ENCODE assay signal across 8 mouse cellular contexts in genomic region chr4:120866211-120866610, GRCm38 (mm10). TPM values are rescaled to one million over a fixed set of nuclear protein-coding genes. Genes with fewer than 3 reads are reported as not detected.
DNase-seq lines count a peak whose midpoint lies in the region; ATAC-seq lines count a peak whose summit lies in the region.

No protein-coding gene starts in this region.

- H3K36me3 ChIP-seq in embryonic facial prominence, embryonic 11.5 days (replicated peaks; ENCODE audit: control insufficient read depth, insufficient read depth, low read depth, low read length), result no peaks in the 10 kb centered on the region
- H3K36me3 ChIP-seq in limb, embryonic 12.5 days, result no peaks in the 10 kb centered on the region
- no peaks in the 10 kb centered on the region for H3K36me3 ChIP-seq in stomach, embryonic 16.5 days (ENCODE audit: control insufficient read depth, insufficient read depth, low read length)

- no peak overlapping the region for H3K27ac ChIP-seq in embryonic facial prominence, embryonic 11.5 days (replicated peaks; ENCODE audit: low read depth, low read length)
- H3K27ac ChIP-seq in limb, embryonic 12.5 days, result no peak overlapping the region
- no peak overlapping the region for H3K27ac ChIP-seq in stomach, embryonic 16.5 days (ENCODE audit: low read length)

- no peaks in the 10 kb centered on the region for H3K9me3 ChIP-seq in embryonic facial prominence, embryonic 11.5 days (replicated peaks; ENCODE audit: control insufficient read depth, low read length)
- no peaks in the 10 kb centered on the region for H3K9me3 ChIP-seq in limb, embryonic 12.5 days
- H3K9me3 ChIP-seq in stomach, embryonic 16.5 days (replicated peaks; ENCODE audit: control insufficient read depth, low read length), result no peaks in the 10 kb centered on the region

- no peak overlapping the region for H3K4me3 ChIP-seq in embryonic facial prominence, embryonic 11.5 days (ENCODE audit: low read depth, low read length)
- no peak overlapping the region for H3K4me3 ChIP-seq in limb, embryonic 12.5 days (replicated peaks)
- H3K4me3 ChIP-seq in stomach, embryonic 16.5 days (replicated peaks; ENCODE audit: low read length), result no peak overlapping the region

- no peak overlapping the region for H3K9ac ChIP-seq in embryonic facial prominence, embryonic 11.5 days (replicated peaks; ENCODE audit: low read length)
- H3K9ac ChIP-seq in limb, embryonic 12.5 days (replicated peaks), result no peak overlapping the region
- no peak overlapping the region for H3K9ac ChIP-seq in stomach, embryonic 16.5 days (ENCODE audit: low read length)

- H3K4me1 ChIP-seq in embryonic facial prominence, embryonic 11.5 days (ENCODE audit: control insufficient read depth, insufficient read depth, low read length), result no peaks in the 10 kb centered on the region
- no peaks in the 10 kb centered on the region for H3K4me1 ChIP-seq in limb, embryonic 12.5 days (replicated peaks)
- H3K4me1 ChIP-seq in stomach, embryonic 16.5 days (ENCODE audit: control insufficient read depth, insufficient read depth, low read length), result no peaks in the 10 kb centered on the region

- WGBS in embryonic facial prominence, embryonic 11.5 days, result 3% methylated on average over 6 of the region's 6 CpGs
- under 1% methylated on average over 6 of the region's 6 CpGs for WGBS in limb, embryonic 12.5 days
- WGBS in stomach, embryonic 16.5 days, result 5% methylated on average over 6 of the region's 6 CpGs

- ATAC-seq in embryonic facial prominence, embryonic 11.5 days (replicated peaks; ENCODE audit: insufficient number of reproducible peaks, low FRiP score, low TSS enrichment, low read depth), result peak; percentile 77
- ATAC-seq in limb, embryonic 12.5 days (ENCODE audit: insufficient number of reproducible peaks, insufficient read depth, low FRiP score, low TSS enrichment, low read depth), result peak; percentile 71
- peak; percentile 30; the same call in 1 of the 2 replicates for ATAC-seq in stomach, embryonic 16.5 days (ENCODE audit: insufficient read depth, low FRiP score)

- DNase-seq in adrenal gland, postnatal 10 days, result peak; percentile 69
- no peak for DNase-seq in adrenal gland, adult 18-20 months (ENCODE audit: low spot score in 2 of 2)
- DNase-seq in 416B (ENCODE audit: low read depth), result peak; percentile 36
- peak; percentile 88 for DNase-seq in embryonic facial prominence, embryonic 11.5 days (ENCODE audit: low spot score)
- no peak for DNase-seq in cerebellum, adult 8-10 months
- DNase-seq in right cerebral cortex, postnatal 14 days, result no peak

- H3K27me3 ChIP-seq in embryonic facial prominence, embryonic 11.5 days (ENCODE audit: control insufficient read depth, insufficient read depth, low read length), result no peaks in the 10 kb centered on the region
- H3K27me3 ChIP-seq in limb, embryonic 12.5 days, result peaks cover 9% of the 10 kb centered on the region; the same call in 1 of the 2 replicates
- no peaks in the 10 kb centered on the region for H3K27me3 ChIP-seq in stomach, embryonic 16.5 days (ENCODE audit: control insufficient read depth, insufficient read depth, low read length)

- H3K4me2 ChIP-seq in embryonic facial prominence, embryonic 11.5 days (ENCODE audit: low read depth, low read length), result no peak overlapping the region
- no peak overlapping the region for H3K4me2 ChIP-seq in limb, embryonic 12.5 days
- H3K4me2 ChIP-seq in stomach, embryonic 16.5 days (ENCODE audit: low read depth, low read length), result no peak overlapping the region

RNA-seq across cellular contexts. Expression of gene Rims3, which starts 11.6 kb away (rescaled TPM):
- 1 to 10 TPM; 6.2 to 6.5 TPM for total RNA-seq in adrenal gland, postnatal 10 days (2021)
- total RNA-seq in adrenal gland, adult 18-20 months (2021), result 1 to 10 TPM; 9.2 to 10.0 TPM
- 1.8 and 2.4 TPM in 2 replicates for polyA plus RNA-seq in embryonic facial prominence, embryonic 11.5 days (2014; fragmentation: Nextera tagmentation; extraction: Ambion mirVana)
- polyA plus RNA-seq in limb, embryonic 12.5 days (2016; fragmentation: Nextera tagmentation; extraction: Ambion mirVana), result 0.35 and 0.98 TPM in 2 replicates
- polyA plus RNA-seq in stomach, embryonic 16.5 days (2015; fragmentation: Nextera tagmentation; extraction: Ambion mirVana), result 1.2 and 1.3 TPM in 2 replicates

RNA-seq across cellular contexts. Expression of gene Nfyc, which starts 34.8 kb away (rescaled TPM):
- 10 to 100 TPM; 44.4 to 70.7 TPM for total RNA-seq in adrenal gland, postnatal 10 days (2021)
- total RNA-seq in adrenal gland, adult 18-20 months (2021), result 10 to 100 TPM; 53.9 to 57.2 TPM
- polyA plus RNA-seq in embryonic facial prominence, embryonic 11.5 days (2014; fragmentation: Nextera tagmentation; extraction: Ambion mirVana), result 137 and 139 TPM in 2 replicates
- polyA plus RNA-seq in limb, embryonic 12.5 days (2016; fragmentation: Nextera tagmentation; extraction: Ambion mirVana), result 117 and 118 TPM in 2 replicates
- polyA plus RNA-seq in stomach, embryonic 16.5 days (2015; fragmentation: Nextera tagmentation; extraction: Ambion mirVana), result 79.8 and 81.7 TPM in 2 replicates

RNA-seq across cellular contexts. Expression of gene Exo5, which starts 58.6 kb away (rescaled TPM):
- total RNA-seq in adrenal gland, postnatal 10 days (2021), result 10 to 100 TPM in 1 of 2 experiments, 1 to 10 TPM in 1; 9.7 to 13.4 TPM
- 1 to 10 TPM; 8.2 to 8.8 TPM for total RNA-seq in adrenal gland, adult 18-20 months (2021)
- polyA plus RNA-seq in embryonic facial prominence, embryonic 11.5 days (2014; fragmentation: Nextera tagmentation; extraction: Ambion mirVana), result 34.6 and 37.4 TPM in 2 replicates
- 34.7 and 34.8 TPM in 2 replicates for polyA plus RNA-seq in limb, embryonic 12.5 days (2016; fragmentation: Nextera tagmentation; extraction: Ambion mirVana)
- 23.9 and 25.3 TPM in 2 replicates for polyA plus RNA-seq in stomach, embryonic 16.5 days (2015; fragmentation: Nextera tagmentation; extraction: Ambion mirVana)

Comparison
In these comparisons a context has a peak if more than half of its experiments do, and no peak if none do; other contexts are left out.
1. DNase-seq: peak in adrenal gland, postnatal 10 days (single experiment), 416B (single experiment) and embryonic facial prominence, embryonic 11.5 days (single experiment); none in adrenal gland, adult 18-20 months (0 of 2), cerebellum, adult 8-10 months (single experiment) and right cerebral cortex, postnatal 14 days (single experiment).
2. Peak in every context shown above with its lines, with median percentiles within 50 percentile points of each other: ATAC-seq.